Mouse (Mus musculus) kidney, adult 2 months (tissue): ENCODE results near the gene Sh3gl3. TPM values are rescaled to one million over a fixed set of nuclear protein-coding genes. Genes with fewer than 3 reads are reported as not detected.

ENCODE experiments used
- DNase-seq: peaks from one replicate; pipeline ENCODE4 v3.0.0; 2021
- H3K27ac ChIP-seq: fragments of 200-500 bp; 2 replicates; pipeline ENCODE4 v1.5.1; 2012; ENCODE audit warnings: low read depth, low read length, control low read depth, inconsistent platforms; ENCODE audit not compliant: insufficient read depth
- H3K27me3 ChIP-seq: fragments of 200-500 bp; replicated peaks from 2 replicates; pipeline ENCODE4 v1.6.1; 2012; ENCODE audit warnings: mild to moderate bottlenecking, moderate library complexity, low read length, inconsistent platforms; ENCODE audit not compliant: control insufficient read depth, insufficient read depth
- H3K36me3 ChIP-seq: fragments of 200-500 bp; 2 replicates; pipeline ENCODE4 v1.6.1; 2012; ENCODE audit warnings: mild to moderate bottlenecking, moderate library complexity, low read length, inconsistent platforms; ENCODE audit not compliant: control insufficient read depth, insufficient read depth
- H3K4me1 ChIP-seq: fragments of 200-500 bp; 2 replicates; pipeline ENCODE4 v1.6.1; 2011; ENCODE audit warnings: low read length; ENCODE audit not compliant: control insufficient read depth, insufficient read depth
- H3K4me3 ChIP-seq: fragments of 200-500 bp; 2 replicates; pipeline ENCODE4 v1.5.1; 2011; ENCODE audit warnings: mild to moderate bottlenecking, low read depth, low read length, control low read depth; ENCODE audit not compliant: insufficient read depth
- CTCF ChIP-seq: fragments of 200-500 bp; conservative IDR thresholded peaks from 2 replicates; pipeline ENCODE4 v1.5.1; 2011; ENCODE audit warnings: low read depth, mild to moderate bottlenecking, control low read depth, low read length, moderate library complexity, mixed read lengths; ENCODE audit not compliant: insufficient read depth, insufficient read length
- POLR2A ChIP-seq: fragments of 200-500 bp; IDR thresholded peaks from one replicate; pipeline ENCODE4 v1.6.1; 2011; ENCODE audit warnings: low read depth, low read length, control low read depth
- WGBS: fragments of 180-500 bp; shearing (Covaris S2); methylation state at CpG from one replicate; pipeline ENCODE4 v1.1.7; 2018; 5-methylcytosine and 5-hydroxymethylcytosine counted together
- polyA plus RNA-seq: library from polyadenylated mRNA; depleted of rRNA; stranded (reverse); fragments of >200 nt; gene quantifications from 2 replicates; pipeline ENCODE4 v1.2.3, GENCODE M21; 2012

Sh3gl3 gene
- polyA plus RNA-seq, 1 experiment, result 0.36 TPM

DNA sequence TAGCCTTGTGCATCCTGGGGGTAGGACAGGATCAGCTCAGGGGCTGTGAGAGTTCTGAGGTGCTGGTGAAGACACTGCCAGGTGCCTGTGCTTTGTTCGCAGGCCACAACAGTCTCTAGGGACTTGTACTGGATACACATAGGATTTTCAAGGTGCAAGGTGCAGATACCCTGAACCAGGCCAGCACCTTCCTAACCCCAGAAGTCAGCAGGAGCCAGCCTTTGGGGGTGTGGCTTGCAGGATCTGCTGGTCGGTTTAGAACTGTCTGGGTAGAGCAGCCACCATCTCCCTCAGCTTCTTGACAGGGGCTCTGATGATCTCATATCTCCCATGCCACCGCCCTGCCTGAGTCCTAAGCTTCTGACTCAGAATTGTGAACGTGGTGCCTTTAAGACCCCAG, 156.2 kb downstream of the Sh3gl3 start:
- no peaks in the 10 kb centered on the region for H3K27me3 ChIP-seq
- no peaks in the 10 kb centered on the region for H3K36me3 ChIP-seq
- no peak overlapping the region for H3K27ac ChIP-seq
- H3K4me1 ChIP-seq, result no peaks in the 10 kb centered on the region
- TF ChIP-seq CTCF, result no peak
- TF ChIP-seq POLR2A, result no peak
- H3K4me3 ChIP-seq, result no peak overlapping the region
- DNase-seq, result no peak
- 72% methylated on average over 4 of the region's 4 CpGs for WGBS

DNA sequence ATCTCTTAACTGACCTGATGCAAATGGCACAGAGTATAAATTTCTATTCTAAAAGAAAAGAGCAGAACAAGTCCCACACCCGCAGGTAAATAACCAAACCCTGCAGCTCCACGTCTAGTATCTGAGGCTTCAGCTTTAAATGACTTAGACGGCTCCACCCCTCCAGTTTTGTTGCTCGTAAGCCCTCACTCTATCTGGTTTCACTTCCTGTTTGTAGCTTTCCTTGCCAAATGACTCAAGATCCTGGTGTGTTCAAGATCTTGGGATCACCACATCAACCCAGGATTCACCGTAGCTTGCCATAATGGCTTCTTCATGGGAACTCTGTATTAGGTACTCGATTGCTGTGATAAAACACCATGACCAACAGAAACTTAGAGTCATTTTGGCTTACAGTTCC, 157.2 kb downstream of the Sh3gl3 start:
- 54% methylated on average over 6 of the region's 6 CpGs for WGBS
- TF ChIP-seq POLR2A (no peak), CTCF (no peak)
- no peaks in the 10 kb centered on the region for H3K4me1 ChIP-seq

DNA sequence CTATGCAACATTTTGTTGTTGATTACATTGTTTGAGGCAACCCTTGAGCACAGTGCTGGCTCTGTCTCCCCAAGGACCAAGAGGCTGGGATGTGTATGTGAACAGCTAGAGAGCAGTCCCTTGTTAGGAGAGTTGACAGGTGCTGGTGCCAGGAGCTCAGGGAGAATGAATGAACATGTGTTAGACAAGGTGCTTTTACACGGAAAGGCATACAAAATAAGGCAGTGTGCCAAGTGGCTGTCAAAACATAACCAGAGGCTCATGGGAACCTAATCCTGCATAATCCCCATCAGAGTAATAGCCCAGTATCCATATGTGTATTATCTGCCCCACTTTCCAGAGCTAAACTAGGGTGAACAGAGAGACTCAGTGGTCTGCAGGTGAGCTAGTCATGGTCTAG, 160.4 kb downstream of the Sh3gl3 start:
- 63% methylated on average over 1 of the region's 1 CpGs for WGBS
- DNase-seq, result no peak
- no peak overlapping the region for H3K4me3 ChIP-seq
- no peaks in the 10 kb centered on the region for H3K27me3 ChIP-seq
- H3K27ac ChIP-seq, result no peak overlapping the region
- TF ChIP-seq CTCF (no peak), POLR2A (no peak)
- H3K36me3 ChIP-seq, result no peaks in the 10 kb centered on the region
- H3K4me1 ChIP-seq, result no peaks in the 10 kb centered on the region

More for the DNA sequence above, 157.2 kb downstream of the Sh3gl3 start:
- no peaks in the 10 kb centered on the region for H3K36me3 ChIP-seq
- no peak overlapping the region for H3K27ac ChIP-seq
- H3K27me3 ChIP-seq, result no peaks in the 10 kb centered on the region
- H3K4me3 ChIP-seq, result no peak overlapping the region
- DNase-seq, result no peak

DNA sequence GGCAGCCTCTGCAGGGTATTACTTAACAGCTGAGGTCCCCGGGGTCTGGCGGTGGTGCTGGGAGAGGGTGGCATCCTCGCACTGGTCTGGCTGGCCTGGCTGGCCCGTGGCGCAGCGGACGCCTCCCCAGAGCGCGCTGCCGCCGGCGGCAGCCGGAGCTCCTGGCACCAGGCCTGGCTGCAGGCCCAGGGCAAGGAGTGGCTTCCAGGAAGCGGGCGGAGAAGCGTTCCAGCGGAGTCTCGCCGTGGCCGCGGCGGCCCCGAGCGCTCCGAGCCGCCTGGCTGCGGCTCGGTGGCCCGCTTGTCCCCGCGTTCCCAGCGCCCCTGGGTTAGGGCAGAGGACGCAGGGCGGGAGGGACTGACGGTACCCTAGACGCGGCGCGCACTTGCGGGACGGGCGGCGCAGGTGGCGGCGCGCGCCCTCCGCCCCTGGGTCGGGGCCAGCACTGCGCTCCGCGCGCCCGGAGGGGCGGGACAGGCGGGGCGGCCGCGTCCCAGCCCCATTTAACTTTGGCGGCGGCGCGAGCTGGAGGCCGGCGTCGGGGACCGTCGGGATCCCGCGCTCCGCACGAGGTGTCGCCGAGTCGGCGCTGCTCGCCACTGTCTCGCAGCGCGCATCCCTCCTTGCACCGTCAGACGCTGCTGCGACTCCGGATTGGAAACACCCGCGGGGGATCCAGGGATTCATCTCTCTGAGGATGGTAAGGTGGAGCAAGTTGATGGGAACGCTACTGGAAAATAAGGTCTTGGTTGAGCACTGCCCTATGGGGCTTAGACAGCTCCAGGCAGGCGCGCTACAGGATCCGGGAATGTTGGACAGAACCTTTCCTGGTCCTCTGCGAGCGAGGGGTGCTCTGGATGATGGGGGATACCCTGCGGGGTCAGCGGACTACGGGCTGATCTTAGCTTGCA, 161.8 kb downstream of the Sh3gl3 start, which contains the start of gene Adamtsl3:
Adamtsl3 (plus strand) TSS at position 484 of the 911 bp plus-strand sequence.
- TF ChIP-seq POLR2A (no peak), CTCF (no peak)
- Histone ChIP-seq H3K27ac (no peak within 1 kb of the TSS), H3K4me1 (no peaks in the 10 kb centered on the region), H3K27me3 (no peaks in the 10 kb centered on the region), H3K36me3 (no peaks in the 10 kb centered on the region), H3K4me3 (no peak within 1 kb of the TSS)
- WGBS, result 1% methylated on average over 95 of the region's 95 CpGs
- DNase-seq, result peak; percentile 61

DNA sequence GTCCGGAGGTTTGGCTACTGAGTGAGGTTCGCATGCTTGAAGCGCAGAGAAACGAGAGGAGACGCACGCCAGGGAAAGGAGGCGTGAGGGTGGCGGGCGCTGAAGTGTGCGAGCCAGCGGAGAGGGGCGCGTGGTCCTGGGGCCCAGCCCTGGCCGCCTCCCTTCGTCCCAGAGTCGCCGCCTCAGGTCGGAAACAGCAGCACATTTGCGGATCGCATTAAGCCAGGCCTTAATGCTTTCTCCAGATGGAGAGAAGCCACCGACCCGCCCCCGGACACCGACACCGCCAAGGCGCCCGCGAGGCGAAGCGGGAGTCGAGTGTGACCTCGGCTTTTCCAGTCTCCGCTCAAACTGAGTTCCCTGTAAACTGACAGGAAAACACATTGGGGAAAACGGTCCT, 162.5 kb downstream of the Sh3gl3 start:
- under 1% methylated on average over 34 of the region's 34 CpGs for WGBS
- H3K4me1 ChIP-seq, result no peaks in the 10 kb centered on the region
- no peak overlapping the region for H3K27ac ChIP-seq
- H3K36me3 ChIP-seq, result no peaks in the 10 kb centered on the region
- TF ChIP-seq POLR2A (no peak), CTCF (no peak)
- no peak for DNase-seq
- no peak overlapping the region for H3K4me3 ChIP-seq
- H3K27me3 ChIP-seq, result no peaks in the 10 kb centered on the region

DNA sequence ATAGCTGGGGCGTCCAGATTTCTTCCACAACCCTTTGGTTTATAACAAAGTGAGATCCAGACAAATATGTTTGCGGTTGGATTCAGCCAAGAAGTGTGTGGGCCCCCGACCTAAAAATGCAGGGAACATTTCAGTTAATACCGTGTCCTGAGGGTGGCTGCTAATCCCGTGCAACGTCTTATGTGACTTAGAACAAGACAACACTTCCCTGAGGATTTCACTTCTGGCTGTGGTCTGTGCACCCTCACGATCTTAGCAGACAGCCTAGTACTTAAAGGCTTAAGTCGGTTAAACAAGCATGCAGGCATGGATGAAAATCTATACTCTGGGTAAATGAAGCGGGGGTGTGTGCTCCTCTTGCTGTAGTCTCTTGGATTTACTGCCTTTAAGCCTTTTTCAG, 164.5 kb downstream of the Sh3gl3 start:
- 66% methylated on average over 9 of the region's 9 CpGs for WGBS
- Histone ChIP-seq H3K4me1 (no peaks in the 10 kb centered on the region), H3K4me3 (no peak overlapping the region), H3K27ac (no peak overlapping the region), H3K27me3 (no peaks in the 10 kb centered on the region), H3K36me3 (no peaks in the 10 kb centered on the region)
- no peak for TF ChIP-seq POLR2A
- no peak for DNase-seq

DNA sequence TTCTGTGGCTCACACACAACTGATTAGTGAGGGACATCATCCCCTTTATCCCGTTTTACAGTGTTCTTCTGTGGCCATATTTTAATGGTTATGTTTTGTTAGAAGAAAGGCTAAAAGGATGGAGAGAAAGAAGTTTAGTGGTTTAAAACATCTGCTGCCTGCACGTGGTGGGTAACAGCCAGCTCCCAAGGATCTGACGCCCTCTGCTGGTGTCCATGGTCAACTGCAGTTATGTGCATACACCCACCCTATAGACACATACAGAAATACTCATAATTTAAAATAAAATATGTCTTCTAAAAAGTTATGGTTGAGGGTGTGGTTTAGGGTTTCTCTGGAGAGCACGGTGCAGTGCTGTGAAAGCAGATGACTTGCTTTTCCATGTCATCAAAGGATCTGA, 164.9 kb downstream of the Sh3gl3 start:
- 72% methylated on average over 4 of the region's 4 CpGs for WGBS

DNA sequence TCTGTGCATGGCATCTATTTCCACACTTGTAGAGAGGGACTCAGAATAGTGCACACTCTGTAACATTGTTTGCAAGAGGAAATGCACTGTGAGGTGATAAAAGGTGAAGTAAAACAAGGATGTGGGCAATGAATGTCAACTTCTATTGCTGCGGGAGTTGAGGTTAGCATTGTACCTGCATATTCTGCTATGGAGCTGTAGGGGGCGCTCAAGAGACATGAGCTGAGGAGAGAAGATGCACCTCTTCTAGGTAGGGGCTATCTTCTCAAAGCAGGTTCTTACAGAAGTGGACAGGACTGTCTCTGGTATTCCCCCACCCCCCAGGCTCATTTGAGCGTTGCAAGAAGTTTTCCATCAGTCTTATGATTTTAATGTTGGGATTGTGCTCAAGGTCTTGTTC, 165.6 kb downstream of the Sh3gl3 start:
- DNase-seq, result no peak

More for the DNA sequence above, 164.9 kb downstream of the Sh3gl3 start:
- no peak overlapping the region for H3K27ac ChIP-seq
- no peaks in the 10 kb centered on the region for H3K27me3 ChIP-seq
- no peaks in the 10 kb centered on the region for H3K4me1 ChIP-seq
- H3K36me3 ChIP-seq, result no peaks in the 10 kb centered on the region
- DNase-seq, result no peak
- H3K4me3 ChIP-seq, result no peak overlapping the region
- TF ChIP-seq POLR2A, result no peak
- no peak for TF ChIP-seq CTCF

More for the DNA sequence above, 165.6 kb downstream of the Sh3gl3 start:
- Histone ChIP-seq H3K36me3 (no peaks in the 10 kb centered on the region), H3K27me3 (no peaks in the 10 kb centered on the region), H3K4me3 (no peak overlapping the region), H3K27ac (no peak overlapping the region), H3K4me1 (no peaks in the 10 kb centered on the region)
- 58% methylated on average over 3 of the region's 3 CpGs for WGBS
- TF ChIP-seq CTCF (peak; percentile 41; the same call in 1 of the 2 replicates), POLR2A (no peak)
